Mouse (Mus musculus) right cerebral cortex, adult 2 months (tissue): ENCODE results near the gene Crip1.

ENCODE experiments used
- DNase-seq, 2 experiments: peaks; one replicate each; pipeline ENCODE4 v3.0.0; 2021 to 2022; ENCODE audit warnings: low spot score in 2 of 2

Crip1 gene

DNA sequence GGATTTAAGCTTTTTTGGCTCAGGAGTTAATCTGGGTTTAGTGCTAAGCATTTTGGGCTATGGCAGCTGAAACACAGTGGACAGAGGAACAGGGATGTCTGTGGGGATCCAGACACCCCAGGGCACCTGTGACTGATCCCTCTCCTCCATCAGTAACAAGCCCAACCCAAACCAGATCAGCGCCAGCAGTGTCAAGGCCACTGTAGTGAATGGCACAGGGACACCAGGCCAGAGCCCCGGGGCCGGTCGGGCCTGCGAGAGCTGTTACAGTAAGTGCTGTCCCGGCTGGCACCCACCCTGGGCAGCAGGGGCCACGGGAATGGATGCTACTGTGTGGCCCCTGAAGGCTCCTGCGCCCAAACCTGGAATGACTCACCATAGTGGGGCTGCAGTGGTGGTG is 15.4 kb upstream of the Crip1 start:
- no peak for DNase-seq

DNA sequence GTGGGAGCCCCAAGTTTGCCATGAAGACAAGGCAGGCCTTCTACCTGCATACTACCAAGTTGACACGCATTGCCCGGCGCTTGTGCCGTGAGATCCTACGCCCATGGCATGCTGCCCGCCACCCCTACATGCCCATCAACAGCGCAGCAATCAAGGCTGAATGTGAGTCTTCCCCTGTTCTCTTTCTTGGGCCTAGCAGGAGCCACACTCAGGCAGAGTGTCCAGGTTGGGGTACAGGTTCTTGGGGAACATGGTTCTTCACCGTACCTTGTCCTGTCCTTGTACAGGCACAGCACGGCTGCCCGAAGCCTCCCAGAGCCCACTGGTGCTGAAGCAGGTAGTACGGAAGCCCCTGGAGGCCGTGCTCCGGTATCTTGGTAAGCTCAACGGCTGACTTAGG is 14.5 kb upstream of the Crip1 start:
- no peak for DNase-seq

DNA sequence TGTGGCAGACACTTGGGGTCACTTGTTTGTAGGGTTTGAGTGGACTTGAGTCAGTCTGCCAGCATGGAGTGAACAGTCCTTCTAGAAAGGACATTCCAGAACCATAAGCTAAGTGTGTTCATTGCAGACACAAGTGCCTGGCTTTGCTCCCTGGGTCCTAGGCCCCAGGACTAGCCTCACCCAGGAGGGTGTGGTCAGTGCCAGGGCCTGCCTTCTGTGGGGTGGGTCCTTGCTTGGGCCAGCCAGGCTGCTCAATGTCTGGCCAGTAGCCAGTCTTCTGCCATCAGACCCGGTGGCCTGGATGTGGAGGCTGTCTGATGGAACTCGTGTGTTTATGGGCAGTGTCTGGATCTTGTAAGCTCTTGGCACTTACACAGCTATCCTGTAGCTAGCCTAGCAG is 13.5 kb upstream of the Crip1 start:
- no peak for DNase-seq

DNA sequence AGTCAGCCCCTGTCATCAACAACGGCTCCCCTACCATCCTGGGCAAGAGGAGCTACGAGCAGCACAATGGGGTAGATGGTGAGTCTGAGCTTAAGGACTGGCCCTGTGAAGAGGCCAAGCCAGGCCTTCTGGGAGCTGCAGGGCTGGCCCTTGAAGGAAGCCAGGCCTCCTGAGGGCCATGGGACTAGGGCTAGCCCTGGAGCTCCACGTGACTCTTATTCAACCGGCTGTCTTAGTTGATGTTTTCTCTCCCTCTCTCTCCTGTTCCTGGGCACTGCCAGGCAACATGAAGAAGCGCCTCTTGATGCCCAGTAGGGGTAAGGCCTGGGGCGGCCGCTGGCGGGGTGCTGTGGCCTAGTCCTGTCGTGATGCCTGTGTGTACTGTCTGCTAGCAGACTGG is 12.9 kb upstream of the Crip1 start:
- DNase-seq: no peak

DNA sequence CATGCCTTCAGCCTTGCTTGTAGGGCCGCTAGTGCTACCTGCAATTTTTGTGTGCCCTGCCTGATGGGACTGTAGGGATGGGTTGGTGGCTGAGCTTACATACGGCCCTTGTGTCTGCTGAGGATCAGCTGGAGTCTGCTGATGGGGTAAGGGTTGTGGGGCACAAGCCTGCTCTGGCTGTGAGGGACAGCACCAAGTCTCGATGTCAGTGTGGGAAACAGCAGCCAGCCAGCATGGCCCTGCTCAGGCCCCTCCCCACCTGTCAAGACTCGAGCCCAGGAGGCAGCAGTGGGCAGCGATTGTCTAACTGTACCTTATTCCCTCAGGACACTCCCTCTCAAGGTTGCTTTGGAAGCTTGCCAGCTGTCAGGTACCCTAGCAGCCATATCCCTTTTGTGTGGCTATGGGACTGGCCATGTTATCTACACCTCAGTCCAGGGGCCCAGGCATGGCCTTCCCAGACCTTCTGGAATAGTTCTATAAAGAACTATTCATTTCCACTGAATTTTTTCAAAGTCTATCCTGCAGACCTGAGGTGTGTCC is 12.2 kb upstream of the Crip1 start:
- DNase-seq: no peak

DNA sequence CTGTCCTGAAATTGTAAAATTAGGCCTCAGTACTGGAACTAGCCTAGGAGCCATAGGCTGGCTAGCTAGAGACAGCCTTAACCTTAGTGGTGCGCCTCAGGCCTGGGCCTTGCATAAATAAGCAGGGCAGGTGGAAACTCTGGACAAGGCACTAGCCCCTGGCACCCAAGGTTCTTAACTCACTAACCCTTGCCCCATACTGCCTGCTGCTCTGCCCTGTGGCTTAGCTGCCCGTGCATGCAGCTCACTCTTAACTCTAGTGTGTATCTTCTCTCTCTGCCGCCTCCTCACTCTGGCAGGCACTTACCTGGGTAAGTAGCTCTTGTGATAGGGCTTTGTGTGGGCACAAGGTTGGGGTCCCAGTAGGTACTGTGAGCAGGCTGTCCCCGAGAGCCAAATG is 11.6 kb upstream of the Crip1 start:
- DNase-seq: no peak

DNA sequence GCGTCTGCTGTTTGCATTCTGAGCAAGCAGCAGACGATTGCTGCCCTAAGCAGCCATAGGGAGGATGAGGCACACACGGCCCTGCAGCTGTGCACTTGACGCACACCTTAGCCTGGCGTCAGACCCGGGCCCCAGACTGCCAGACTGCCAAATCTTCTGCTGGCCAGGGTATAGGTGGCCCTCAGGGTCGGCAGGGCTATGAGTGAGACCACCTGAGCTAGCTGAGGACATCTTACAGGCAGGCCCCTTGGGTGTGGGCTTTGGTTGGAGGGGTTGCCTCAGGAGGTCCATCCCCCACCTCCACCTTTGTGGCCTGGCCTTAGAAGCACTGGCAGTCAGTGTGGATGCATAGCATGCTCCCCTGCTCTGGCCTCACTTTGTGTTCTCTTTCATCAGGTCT is 10.7 kb upstream of the Crip1 start:
- DNase-seq: no peak

DNA sequence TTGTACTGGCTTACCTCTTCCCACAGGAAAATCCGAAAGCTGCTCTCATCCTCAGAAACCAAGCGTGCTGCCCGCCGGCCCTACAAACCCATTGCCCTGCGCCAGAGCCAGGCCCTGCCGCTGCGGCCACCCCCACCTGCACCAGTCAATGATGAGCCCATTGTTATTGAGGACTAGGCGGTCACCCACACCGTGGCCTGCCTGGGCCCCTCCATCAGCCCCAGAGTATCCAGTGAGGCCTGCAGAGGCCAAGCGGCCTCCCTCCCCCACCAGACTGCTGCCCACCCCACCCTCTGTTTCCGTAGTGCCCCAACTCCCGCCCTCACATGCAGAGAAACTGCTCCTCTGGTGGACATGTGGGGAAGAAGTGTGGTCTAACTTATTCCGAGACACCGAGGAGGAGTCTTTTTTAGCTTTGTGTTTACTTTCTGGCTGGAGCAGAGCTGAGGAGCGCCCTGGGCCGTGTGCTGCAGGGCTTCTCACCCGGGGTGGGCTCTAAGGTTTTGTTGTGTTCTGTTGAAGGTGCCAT is 9.6 kb upstream of the Crip1 start:
- DNase-seq: no peak

DNA sequence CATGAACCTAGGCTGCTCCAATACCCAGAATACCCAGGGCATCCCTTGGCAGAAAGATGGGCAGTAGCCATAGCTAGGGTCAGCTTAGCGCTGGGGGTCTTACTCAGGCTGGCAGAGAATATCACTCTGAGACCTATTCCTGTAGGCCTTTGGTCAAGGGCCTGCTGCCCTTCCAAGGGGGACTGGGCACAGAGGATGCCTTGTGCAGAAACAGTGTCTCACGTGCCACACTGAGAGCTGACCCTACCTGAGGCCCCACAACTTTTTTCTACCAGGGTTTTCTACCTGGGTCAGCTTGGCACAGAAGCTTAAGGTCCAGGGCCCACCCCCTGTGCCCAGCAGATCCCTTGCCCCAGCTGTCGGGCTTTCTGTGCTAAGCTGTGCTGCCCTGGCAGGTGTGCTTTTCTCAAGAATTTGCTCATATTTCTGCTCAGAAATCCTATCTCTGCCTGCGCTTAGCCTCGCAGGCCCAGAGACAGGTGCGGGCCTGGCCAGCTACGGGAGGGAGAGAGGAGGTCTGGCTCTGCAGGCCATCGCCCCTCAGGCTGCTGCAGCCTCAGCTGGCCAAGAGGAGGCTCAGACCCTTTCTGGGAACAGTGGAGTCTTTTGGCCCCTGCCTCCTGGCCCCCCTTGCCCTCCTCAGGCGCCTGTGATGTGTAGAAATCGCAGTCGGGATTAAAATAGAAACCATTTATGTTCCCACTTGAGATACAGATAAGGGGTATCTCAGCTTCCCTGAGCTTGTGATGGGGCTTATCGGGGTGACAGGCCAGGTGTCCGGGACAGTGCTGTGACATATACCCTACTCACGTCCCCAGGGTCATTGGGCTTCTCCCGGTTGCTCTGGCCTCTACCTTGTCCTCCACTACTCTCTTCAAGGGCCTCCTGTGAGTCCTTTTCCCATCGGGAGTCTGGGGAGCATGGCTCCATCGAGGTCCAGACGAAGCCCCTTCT is 8.6 kb upstream of the Crip1 start:
- no peak for DNase-seq

DNA sequence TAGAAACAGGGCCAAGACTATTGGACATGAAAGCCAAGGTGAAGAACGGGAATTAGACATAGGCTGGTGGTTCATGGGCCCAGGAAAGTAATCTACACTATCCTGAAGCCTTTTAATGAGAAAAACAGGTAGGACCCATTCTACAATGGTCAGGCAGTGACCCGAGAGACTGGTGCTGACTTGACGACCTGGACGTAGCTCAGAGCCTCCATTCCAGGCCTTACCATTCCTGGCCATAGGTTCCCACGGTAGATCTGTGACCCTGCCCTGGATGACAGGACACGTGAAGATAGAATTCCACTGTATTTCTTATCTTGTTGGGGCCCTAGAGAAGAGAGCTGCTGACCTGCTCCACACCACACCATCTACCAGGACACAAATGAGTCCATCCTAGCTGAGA is 7.8 kb upstream of the Crip1 start:
- DNase-seq: no peak

DNA sequence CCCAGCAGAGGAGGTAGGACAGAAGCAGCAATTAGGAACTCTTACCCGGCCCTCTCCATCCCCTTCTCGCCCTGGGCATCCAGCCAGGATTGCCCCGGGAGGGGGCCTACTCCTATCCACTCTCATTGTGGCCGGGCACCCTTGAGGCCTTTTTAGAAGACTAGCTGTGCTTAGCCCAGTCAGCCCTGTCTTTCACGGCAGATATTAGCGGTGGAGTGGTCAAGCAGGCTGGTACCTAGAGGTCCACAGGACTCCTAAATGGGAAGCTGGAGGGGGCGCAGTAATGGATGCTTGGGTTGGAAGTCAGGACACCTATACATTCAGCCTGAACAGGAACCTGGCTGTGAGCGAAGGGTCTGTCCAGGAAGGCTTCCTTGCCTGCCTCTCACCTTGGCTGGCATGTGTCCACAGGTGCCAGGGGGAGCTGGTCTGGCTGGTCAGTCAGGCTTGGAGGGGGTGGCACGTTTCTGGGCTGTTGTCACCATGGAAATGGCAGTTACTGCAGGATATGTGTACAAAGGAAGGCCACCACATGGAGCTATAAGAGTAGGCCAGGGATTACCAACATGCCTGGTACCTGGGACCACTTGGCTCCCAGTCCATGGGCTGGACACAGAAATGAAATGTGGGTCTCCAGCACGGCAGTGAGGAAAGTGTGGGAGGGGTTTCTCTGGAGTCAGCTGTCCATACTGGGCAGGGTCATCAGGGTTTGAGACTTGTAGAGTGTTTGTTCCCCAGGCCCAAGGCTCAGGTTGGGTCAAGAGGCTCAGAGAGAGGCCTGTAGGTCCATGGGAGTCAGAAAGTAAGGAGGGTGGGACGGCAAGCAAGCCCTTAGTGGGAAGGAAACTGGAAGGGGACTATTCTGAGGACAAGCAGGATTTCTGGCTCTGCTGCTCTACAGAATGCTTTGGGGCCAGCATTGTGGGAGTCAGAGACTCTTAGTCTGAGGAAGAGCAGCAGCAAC is 6.9 kb upstream of the Crip1 start:
- DNase-seq: no peak

DNA sequence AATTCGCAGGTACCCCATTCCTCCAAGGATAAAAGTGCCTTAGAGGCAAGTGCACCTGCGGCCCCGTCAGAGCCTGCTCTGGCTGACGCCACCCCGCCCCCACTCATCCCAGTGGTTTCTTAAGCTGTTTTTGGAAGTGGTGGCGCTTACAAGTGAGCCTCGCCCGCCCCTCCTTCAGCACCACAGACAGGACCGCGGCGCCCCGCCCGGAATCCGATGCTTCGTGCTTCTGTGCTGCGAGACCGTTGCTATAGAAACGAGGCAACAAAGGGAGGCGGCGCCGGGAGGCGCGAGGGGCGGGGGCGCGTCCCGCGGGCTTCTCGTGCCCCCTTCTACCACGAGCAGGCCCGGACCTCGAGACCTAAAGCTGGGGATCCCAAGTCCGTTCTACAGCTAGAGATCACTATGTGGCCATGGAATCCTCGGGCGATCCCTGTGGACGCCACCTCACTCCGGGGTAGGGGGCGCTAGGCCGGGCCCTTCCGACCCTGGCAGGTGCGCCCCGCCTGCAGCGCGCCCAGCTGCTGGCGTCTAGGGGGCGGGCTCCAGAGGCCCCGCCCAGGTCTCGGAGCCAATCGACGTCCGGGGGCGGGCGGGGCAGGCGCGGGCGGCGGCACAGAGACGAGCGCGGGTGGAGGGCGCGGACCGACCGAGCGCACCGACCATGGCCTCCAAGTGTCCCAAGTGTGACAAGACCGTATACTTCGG is 6.1 kb upstream of the Crip1 start, which contains the start of gene Crip2:
TSS of gene Crip2 (plus strand) at position 329 of the 708 bp plus-strand sequence.
- peak; percentile 90 to 95 for DNase-seq

DNA sequence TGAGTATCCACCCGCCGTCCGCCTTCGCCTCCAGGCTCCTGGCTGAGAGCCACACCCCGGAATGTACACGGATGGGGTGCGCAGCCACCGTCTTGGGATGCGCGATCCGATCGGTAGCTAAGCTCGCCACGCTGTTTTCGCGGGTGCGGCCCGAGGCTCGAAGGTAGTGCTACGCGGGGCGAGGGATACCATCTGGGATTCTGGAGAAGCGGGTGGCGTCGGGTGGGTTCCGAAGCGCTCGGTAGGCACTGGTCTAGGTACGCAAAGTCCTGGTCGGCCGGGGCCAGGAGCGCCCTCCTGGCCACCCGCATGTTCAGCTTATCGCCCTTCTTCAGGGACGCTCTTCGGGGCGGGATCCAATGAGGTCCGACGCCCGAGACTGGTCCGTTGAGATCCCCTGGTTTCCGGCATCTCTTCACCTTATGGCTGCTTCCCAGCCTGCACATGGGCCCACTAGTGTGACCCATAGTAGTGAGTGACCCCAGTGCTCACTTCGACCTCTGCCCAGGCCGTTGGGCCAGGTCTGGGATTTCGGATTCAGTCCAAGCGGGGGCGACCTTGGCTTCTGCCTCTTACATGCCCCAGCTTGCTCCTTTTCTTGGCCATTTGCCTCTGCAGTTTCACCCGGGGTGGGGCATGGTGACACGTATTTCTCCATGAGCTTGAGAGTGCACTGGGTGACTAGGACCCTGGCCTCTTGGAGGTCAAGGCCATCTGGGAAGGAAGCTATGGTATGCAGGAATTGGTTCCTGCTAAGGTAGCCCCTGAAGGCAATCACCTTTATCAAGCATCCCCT is 5.3 kb upstream of the Crip1 start:
- DNase-seq: no peak

DNA sequence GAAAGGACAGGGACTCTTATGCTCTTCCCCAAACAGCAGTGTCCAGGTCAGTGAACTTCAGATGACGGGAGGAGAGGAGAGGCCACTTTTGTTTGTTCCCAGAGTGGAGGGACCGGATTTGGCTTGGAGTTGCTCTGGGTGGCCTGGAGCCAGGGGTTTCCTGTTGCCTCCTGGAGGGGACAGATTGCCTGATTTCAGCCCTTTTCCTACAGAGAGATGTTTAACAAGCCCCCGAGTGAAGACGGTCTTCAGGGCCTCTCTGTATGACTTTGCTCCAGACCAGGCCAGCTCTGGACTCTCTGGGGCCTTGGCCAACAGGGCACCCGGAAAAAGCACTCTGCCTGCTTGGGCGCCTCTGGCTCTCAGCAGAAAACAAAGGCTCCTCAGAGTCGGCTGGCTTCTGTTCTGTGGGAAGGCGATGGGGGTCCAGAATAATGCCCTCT is 4.6 kb upstream of the Crip1 start:
- DNase-seq: peak in 1 of 2 experiments; percentile 63

DNA sequence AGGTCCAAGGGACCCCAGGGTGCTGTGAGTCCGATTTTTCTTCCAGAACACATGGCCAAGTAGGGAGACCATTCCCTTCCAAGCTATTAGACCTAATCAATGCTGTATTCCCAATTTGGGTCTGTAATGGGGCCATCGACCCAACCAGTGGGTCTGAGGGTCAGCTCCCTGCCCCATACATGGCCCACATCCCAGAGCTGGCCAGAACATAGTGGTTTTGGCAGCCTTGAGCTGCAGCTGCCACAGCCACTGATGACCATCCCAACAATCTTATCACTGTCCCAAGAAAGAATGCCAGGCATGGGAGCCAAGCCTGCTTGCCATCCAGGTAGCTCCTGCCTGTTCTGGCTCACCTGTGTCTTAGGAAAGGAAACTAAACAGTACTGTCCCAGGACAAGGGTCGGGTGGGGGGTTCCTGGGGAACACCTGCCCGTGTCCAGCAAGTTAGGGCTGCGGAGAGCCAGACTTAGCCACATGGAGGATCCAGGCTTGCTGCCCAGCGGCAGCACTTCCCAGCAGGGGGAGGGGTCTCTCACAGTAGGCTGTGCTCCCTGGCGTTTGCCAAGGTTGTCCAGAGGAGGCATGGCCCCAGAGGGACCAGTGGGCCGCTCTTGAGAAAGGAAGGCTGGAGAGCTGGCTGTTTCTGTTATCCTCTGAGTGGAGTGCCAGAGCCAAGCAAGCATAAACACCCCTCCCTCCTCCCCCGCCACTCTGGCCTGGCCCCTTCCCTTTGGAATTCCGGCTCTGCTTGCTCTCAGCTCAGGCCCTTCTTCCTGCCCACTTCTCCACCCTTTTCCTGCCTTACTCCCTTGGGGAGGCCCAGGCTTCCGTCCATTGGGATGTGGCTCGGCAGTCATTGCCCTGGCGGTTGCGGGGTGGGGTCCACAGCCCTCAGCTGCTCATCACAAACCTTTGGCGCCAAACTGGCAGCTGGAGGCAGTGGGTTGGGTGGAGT is 3.8 kb upstream of the Crip1 start:
- DNase-seq: no peak

DNA sequence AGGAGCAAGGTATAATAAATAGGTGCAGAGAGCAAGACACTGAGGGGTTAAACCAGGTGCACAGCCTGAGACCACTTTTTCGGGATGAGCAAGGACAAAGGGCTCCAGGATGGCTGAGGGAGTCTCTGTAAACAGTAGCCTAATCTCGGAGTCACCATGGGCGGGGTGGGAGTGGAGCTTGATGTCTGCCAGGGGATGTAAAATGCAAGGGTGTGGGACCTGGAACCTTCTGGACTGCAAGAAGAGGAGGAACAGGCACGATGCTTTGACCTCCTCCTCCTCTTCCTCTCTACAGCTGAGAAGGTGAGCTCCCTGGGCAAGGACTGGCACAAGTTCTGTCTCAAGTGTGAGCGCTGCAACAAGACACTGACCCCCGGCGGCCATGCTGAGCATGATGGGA is 3.0 kb upstream of the Crip1 start:
- DNase-seq: no peak

DNA sequence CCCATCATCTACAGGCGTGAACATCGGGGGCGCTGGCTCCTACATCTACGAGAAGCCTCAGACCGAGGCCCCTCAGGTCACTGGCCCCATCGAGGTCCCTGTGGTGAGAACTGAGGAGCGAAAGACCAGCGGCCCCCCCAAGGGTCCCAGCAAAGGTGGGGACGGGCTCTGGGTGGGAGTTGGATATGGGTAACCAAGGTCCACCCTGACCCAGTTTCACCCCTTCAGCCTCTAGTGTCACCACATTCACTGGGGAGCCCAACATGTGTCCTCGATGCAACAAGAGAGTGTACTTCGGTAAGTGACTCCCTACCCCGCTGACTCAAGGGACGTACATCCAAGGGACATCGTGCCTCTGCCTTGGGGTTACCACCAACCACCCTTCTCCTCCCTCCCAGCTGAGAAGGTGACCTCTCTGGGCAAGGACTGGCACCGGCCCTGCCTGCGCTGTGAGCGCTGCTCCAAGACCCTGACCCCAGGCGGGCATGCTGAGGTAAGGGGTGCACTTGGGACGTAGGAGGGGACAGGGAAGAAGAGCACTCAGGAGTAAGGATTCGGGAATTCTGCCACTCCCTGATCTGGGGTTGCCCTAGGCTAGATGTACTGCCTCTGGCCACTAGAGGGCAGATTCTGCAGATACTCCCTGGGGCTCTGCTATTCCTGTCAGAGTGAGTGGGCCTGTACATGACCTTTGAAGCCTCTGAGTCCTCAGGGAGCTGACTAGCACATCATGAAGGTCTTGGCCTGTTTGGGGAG is 1.9 kb upstream of the Crip1 start:
- peak in 1 of 2 experiments; percentile 59 for DNase-seq

DNA sequence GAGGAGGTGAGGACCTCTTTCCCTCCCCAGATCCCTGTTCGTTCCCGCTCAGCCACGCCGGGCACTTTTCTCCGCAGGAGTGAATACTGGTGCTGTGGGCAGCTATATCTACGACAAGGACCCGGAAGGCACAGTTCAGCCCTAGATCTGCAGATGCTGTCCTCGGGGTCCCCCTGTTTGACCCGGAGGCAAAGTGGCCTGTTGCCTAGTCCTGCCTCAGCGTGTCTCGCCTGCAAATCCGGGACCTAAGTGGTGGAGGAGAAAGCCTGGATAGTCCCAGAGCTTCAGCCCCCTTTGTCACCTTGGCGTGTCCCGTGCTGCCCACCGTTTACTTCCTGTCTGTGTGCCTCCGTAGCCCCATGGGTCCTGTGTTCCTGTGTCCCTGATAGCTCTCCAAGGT is 1.2 kb upstream of the Crip1 start:
- DNase-seq: no peak

DNA sequence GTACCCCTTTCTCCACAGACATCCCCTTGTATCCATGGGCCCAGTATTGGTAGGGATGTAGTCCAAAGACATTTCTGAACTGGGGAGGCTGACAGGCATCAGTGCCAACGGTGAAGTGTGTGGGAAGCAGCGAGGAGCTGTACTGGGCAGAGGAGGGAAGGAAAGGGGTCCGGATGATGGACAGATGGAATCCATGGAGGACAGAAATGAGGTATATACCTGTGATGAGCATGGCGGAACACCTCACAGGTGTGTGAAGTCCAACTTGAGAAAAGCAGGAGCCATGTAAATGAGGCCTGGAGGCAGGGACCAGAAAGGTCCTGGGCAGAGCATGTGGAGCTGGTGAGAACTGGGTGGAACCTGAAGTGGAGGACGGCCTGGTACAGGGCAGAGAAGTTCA is 525 bp upstream of the Crip1 start:
- no peak for DNase-seq
